Mouse (Mus musculus) midbrain, embryonic 12.5 days (tissue): Measurements from ENCODE around the gene Alg1. TPM values are rescaled to one million over a fixed set of nuclear protein-coding genes. Genes with fewer than 3 reads are reported as not detected.

Experiments
- ATAC-seq: fragments of 200-750 bp; cut with Nextera tagmentation; 2 replicates; pipeline ENCODE4 v1.8.0; 2017; ENCODE audit warnings: low read depth, moderate TSS enrichment, moderate library complexity; ENCODE audit not compliant: low FRiP score
- H3K27ac ChIP-seq: fragments of 300-500 bp; sonication (generic); replicated peaks from 2 replicates; pipeline ENCODE4 v1.5.1; 2016; ENCODE audit warnings: mild to moderate bottlenecking
- H3K27me3 ChIP-seq: fragments of 300-500 bp; sonication (generic); 2 replicates; pipeline ENCODE4 v1.6.1; 2016; ENCODE audit warnings: mild to moderate bottlenecking
- H3K36me3 ChIP-seq: fragments of 300-500 bp; sonication (generic); 2 replicates; pipeline ENCODE4 v1.6.1; 2016
- H3K4me1 ChIP-seq: fragments of 300-500 bp; sonication (generic); 2 replicates; pipeline ENCODE4 v1.6.1; 2016
- H3K4me2 ChIP-seq: fragments of 300-500 bp; sonication (generic); replicated peaks from 2 replicates; pipeline ENCODE4 v1.6.1; 2016; ENCODE audit warnings: mild to moderate bottlenecking, moderate library complexity
- H3K4me3 ChIP-seq: fragments of 300-500 bp; sonication (generic); 2 replicates; pipeline ENCODE4 v1.5.1; 2016; ENCODE audit warnings: mild to moderate bottlenecking
- H3K9ac ChIP-seq: fragments of 300-500 bp; sonication (generic); replicated peaks from 2 replicates; pipeline ENCODE4 v1.6.1; 2016; ENCODE audit warnings: mild to moderate bottlenecking, moderate library complexity
- H3K9me3 ChIP-seq: fragments of 300-500 bp; sonication (generic); 2 replicates; pipeline ENCODE4 v1.6.1; 2016; ENCODE audit warnings: mild to moderate bottlenecking
- WGBS: fragments of 180-500 bp; shearing (Covaris S2); methylation state at CpG from one replicate; pipeline ENCODE4 v1.1.7; 2016; 5-methylcytosine and 5-hydroxymethylcytosine counted together
- microRNA-seq: library from miRNA; unstranded; fragments of <30 nt; microRNA quantifications from one replicate; pipeline ENCODE4, GENCODE M21; 2017
- polyA plus RNA-seq: library from polyadenylated mRNA; unstranded; fragments of >200 nt; fragmentation: Nextera tagmentation; extraction: Ambion mirVana; gene quantifications from 2 replicates; pipeline ENCODE4 v1.2.1, GENCODE M21; 2016

Alg1 gene
- polyA plus RNA-seq, 1 experiment from 2014 or later: 27.0 TPM

DNA sequence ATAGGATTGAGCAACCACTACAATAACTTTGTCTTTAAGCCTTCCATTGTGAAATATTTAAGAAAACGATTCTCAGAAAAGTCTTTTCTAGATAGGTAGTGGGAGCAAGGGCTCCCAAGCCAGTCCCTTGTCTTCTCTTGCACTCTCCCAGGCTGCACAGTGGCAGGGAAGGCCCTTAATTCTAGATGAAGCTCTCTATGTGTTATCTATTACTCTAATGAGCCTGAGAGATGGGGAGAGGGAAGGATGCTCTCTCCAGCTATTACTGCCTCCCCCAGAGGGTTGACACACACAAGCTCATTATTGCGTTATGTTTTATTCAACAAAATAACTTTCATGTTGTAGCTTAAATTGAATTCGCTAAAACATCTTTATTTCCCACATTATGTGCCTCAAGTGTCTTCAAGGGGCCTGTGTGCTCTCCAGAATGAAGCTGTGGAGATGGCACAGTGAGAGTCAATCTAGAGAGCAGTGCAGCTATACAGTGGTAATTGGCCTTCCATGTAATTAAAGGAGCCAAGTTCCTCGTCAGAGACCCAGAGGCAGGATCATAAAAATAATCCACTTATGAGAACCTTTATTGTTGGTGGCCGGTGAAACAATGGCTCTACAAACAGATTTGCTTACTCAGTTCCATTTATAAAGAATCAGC is 46.3 kb downstream of the Alg1 start:
- Histone ChIP-seq H3K4me3 (no peak overlapping the region), H3K27ac (no peak overlapping the region), H3K9ac (no peak overlapping the region), H3K4me2 (no peak overlapping the region), H3K36me3 (no peaks in the 10 kb centered on the region), H3K27me3 (no peaks in the 10 kb centered on the region), H3K4me1 (no peaks in the 10 kb centered on the region), H3K9me3 (no peaks in the 10 kb centered on the region)
- 84% methylated on average over 5 of the region's 5 CpGs for WGBS
- no peak for ATAC-seq

GRCm38 (mm10) chr16:5282686-5283085 is 49.3 kb downstream of the Alg1 start:
- H3K36me3 ChIP-seq: no peaks in the 10 kb centered on the region

GRCm38 (mm10) chr16:5285376-5285775 is 52.0 kb downstream of the Alg1 start:
- 49% methylated on average over 3 of the region's 3 CpGs for WGBS
- no peaks in the 10 kb centered on the region for H3K4me1 ChIP-seq
- no peak for ATAC-seq

More at GRCm38 (mm10) chr16:5282686-5283085, 49.3 kb downstream of the Alg1 start:
- Histone ChIP-seq H3K9ac (no peak overlapping the region), H3K4me3 (no peak overlapping the region), H3K27me3 (no peaks in the 10 kb centered on the region), H3K4me2 (no peak overlapping the region), H3K4me1 (no peaks in the 10 kb centered on the region), H3K27ac (no peak overlapping the region), H3K9me3 (no peaks in the 10 kb centered on the region)
- ATAC-seq: no peak
- 89% methylated on average over 9 of the region's 9 CpGs for WGBS

More at GRCm38 (mm10) chr16:5285376-5285775, 52.0 kb downstream of the Alg1 start:
- H3K4me2 ChIP-seq: no peak overlapping the region
- no peak overlapping the region for H3K4me3 ChIP-seq
- H3K9me3 ChIP-seq: no peaks in the 10 kb centered on the region
- no peak overlapping the region for H3K27ac ChIP-seq
- H3K36me3 ChIP-seq: no peaks in the 10 kb centered on the region
- no peaks in the 10 kb centered on the region for H3K27me3 ChIP-seq
- H3K9ac ChIP-seq: no peak overlapping the region

Small RNAs within 50 kb of the gene (microRNA-seq; reads per million reads assigned to microRNA genes)
- gene Gm23689 (not detected), gene Gm26095 (not detected), gene Mir6364 (not detected)

Other genes starting within 250 kb of the Alg1 start
- gene Sept12, start 235.8 kb upstream of the Alg1 start, polyA plus RNA-seq: not detected in 2 replicates
- gene Smim22, start 226.3 kb upstream of the Alg1 start, polyA plus RNA-seq: 0.98 TPM in 1 of 2 replicates, not detected in the other
- 90.2 and 95.8 TPM in 2 replicates for gene Rogdi, start 220.1 kb upstream of the Alg1 start, polyA plus RNA-seq
- gene Glyr1, start 183.8 kb upstream of the Alg1 start, polyA plus RNA-seq: 235 and 240 TPM in 2 replicates
- 26.3 and 26.6 TPM in 2 replicates for gene Ubn1, start 183.6 kb upstream of the Alg1 start, polyA plus RNA-seq
- gene Ppl, start 101.2 kb upstream of the Alg1 start, polyA plus RNA-seq: 0.89 and 1.4 TPM in 2 replicates
- gene Sec14l5, start 86.5 kb upstream of the Alg1 start, polyA plus RNA-seq: 1.3 TPM in 2 replicates
- 11.2 and 12.9 TPM in 2 replicates for gene Nagpa, start 29.6 kb upstream of the Alg1 start, polyA plus RNA-seq
- 6.1 and 6.4 TPM in 2 replicates for gene AU021092, start 11.3 kb upstream of the Alg1 start, polyA plus RNA-seq
- 7.8 and 11.3 TPM in 2 replicates for gene Eef2kmt, start 22.4 kb downstream of the Alg1 start, polyA plus RNA-seq